Comparison of ENCODE assay signal across 8 mouse cellular contexts in genomic region chr1:192834361-192835210, GRCm38 (mm10). TPM values are rescaled to one million over a fixed set of nuclear protein-coding genes. Genes with fewer than 3 reads are reported as not detected.
DNase-seq lines count a peak whose midpoint lies in the region; ATAC-seq lines count a peak whose summit lies in the region.

No protein-coding gene starts in this region.

- peak overlapping the region; percentile 46 for H3K9ac ChIP-seq in lung, embryonic 15.5 days

- H3K27me3 ChIP-seq in embryonic facial prominence, embryonic 10.5 days (replicated peaks; ENCODE audit: low read depth, poor library complexity, severe bottlenecking): peaks cover 86% of the 10 kb centered on the region
- peaks cover 32% of the 10 kb centered on the region for H3K27me3 ChIP-seq in lung, embryonic 15.5 days

- peak; percentile 61 for DNase-seq in ovary, postnatal 36 days (ENCODE audit: low spot score)
- no peak for DNase-seq in ovary, postnatal 14 days (ENCODE audit: low spot score)
- peak; percentile 84 for DNase-seq in embryonic facial prominence, embryonic 10.5 days (ENCODE audit: low spot score)
- peak; percentile 50 to 53 for DNase-seq in heart, postnatal 14 days
- DNase-seq in layer of hippocampus, adult 9-10 months (ENCODE audit: low spot score): peak; percentile 26
- DNase-seq in right cerebral cortex, adult 2 months (ENCODE audit: low spot score in 2 of 2): peak; percentile 63 to 73
- no peak for DNase-seq in spleen, postnatal 36 days (ENCODE audit: low spot score in 2 of 2)

- H3K4me3 ChIP-seq in embryonic facial prominence, embryonic 10.5 days: peak overlapping the region; percentile 59
- peak overlapping the region; percentile 50 for H3K4me3 ChIP-seq in lung, embryonic 15.5 days

- peak overlapping the region; percentile 94 for H3K4me2 ChIP-seq in lung, embryonic 15.5 days

- no peaks in the 10 kb centered on the region for H3K9me3 ChIP-seq in embryonic facial prominence, embryonic 10.5 days
- no peaks in the 10 kb centered on the region for H3K9me3 ChIP-seq in lung, embryonic 15.5 days

- peak overlapping the region; percentile 93 for H3K27ac ChIP-seq in embryonic facial prominence, embryonic 10.5 days (replicated peaks)
- H3K27ac ChIP-seq in lung, embryonic 15.5 days: peak overlapping the region; percentile 76

- WGBS in embryonic facial prominence, embryonic 10.5 days: under 1% methylated on average over 63 of the region's 63 CpGs
- 3% methylated on average over 63 of the region's 63 CpGs for WGBS in lung, embryonic 15.5 days

- peaks cover 56% of the 10 kb centered on the region for H3K4me1 ChIP-seq in embryonic facial prominence, embryonic 10.5 days
- peaks cover 38% of the 10 kb centered on the region for H3K4me1 ChIP-seq in lung, embryonic 15.5 days

- intact Hi-C loops in heart, postnatal 14 days (cut with DNase I): loop anchor here (5.0 kb wide), 1 partner anchor 47 kb away; no protein-coding TSS in a partner anchor

- peak; percentile 76 for ATAC-seq in lung, embryonic 15.5 days (ENCODE audit: borderline replicate concordance, extremely low read depth, low FRiP score, low TSS enrichment)

- no peaks in the 10 kb centered on the region for H3K36me3 ChIP-seq in embryonic facial prominence, embryonic 10.5 days (replicated peaks)
- H3K36me3 ChIP-seq in lung, embryonic 15.5 days: no peaks in the 10 kb centered on the region

RNA-seq across cellular contexts. Expression of gene Sertad4, which starts 21.0 kb away (rescaled TPM):
- polyA plus RNA-seq in embryonic facial prominence, embryonic 10.5 days (2016; fragmentation: Nextera tagmentation; extraction: Ambion mirVana): 23.6 and 33.4 TPM in 2 replicates
- 1 to 10 TPM; 4.8 to 6.3 TPM for total RNA-seq in heart, postnatal 14 days (2021)
- 18.9 and 20.9 TPM in 2 replicates for polyA plus RNA-seq in lung, embryonic 15.5 days (2015; fragmentation: Nextera tagmentation; extraction: Ambion mirVana)

Comparison
In these comparisons a context has a peak if more than half of its experiments do, and no peak if none do; other contexts are left out.
1. DNase-seq: peak in ovary, postnatal 36 days (single experiment), embryonic facial prominence, embryonic 10.5 days (single experiment), heart, postnatal 14 days (2 of 2), layer of hippocampus, adult 9-10 months (single experiment) and right cerebral cortex, adult 2 months (2 of 2); none in ovary, postnatal 14 days (single experiment) and spleen, postnatal 36 days (0 of 2).